Mouse (Mus musculus) neural tube, embryonic 14.5 days (tissue): ENCODE results near the gene Timeless. TPM values are rescaled to one million over a fixed set of nuclear protein-coding genes. Genes with fewer than 3 reads are reported as not detected.
A peak's percentile ranks its signal among the peaks of the same experiment; 100 is the strongest.

Experiments used
- ATAC-seq: fragments of 200-750 bp; cut with Nextera tagmentation; 2 replicates; pipeline ENCODE4 v1.8.0; 2017; ENCODE audit warnings: low read depth, mild to moderate bottlenecking, moderate TSS enrichment, moderate library complexity
- H3K27ac ChIP-seq: fragments of 300-500 bp; sonication (generic); 2 replicates; pipeline ENCODE4 v1.5.1; 2014; ENCODE audit warnings: low read depth, mild to moderate bottlenecking, control low read depth, low read length, moderate library complexity, mixed read lengths
- H3K27me3 ChIP-seq: fragments of 300-500 bp; sonication (generic); 2 replicates; pipeline ENCODE4 v1.6.1; 2014; ENCODE audit warnings: low read length; ENCODE audit not compliant: control insufficient read depth, insufficient read depth
- H3K36me3 ChIP-seq: fragments of 300-500 bp; sonication (generic); 2 replicates; pipeline ENCODE4 v1.6.1; 2014; ENCODE audit warnings: low read length, mixed read lengths; ENCODE audit not compliant: control insufficient read depth, insufficient read depth
- H3K4me1 ChIP-seq: fragments of 300-500 bp; sonication (generic); 2 replicates; pipeline ENCODE4 v1.6.1; 2014; ENCODE audit warnings: low read length; ENCODE audit not compliant: control insufficient read depth, insufficient read depth
- H3K4me2 ChIP-seq: fragments of 300-500 bp; sonication (generic); 2 replicates; pipeline ENCODE4 v1.6.1; 2014; ENCODE audit warnings: mild to moderate bottlenecking, low read depth, low read length, control low read depth
- H3K4me3 ChIP-seq: fragments of 300-500 bp; sonication (generic); 2 replicates; pipeline ENCODE4 v1.5.1; 2014; ENCODE audit warnings: low read depth, low read length, control low read depth, mixed read lengths
- H3K9ac ChIP-seq: fragments of 300-500 bp; sonication (generic); replicated peaks from 2 replicates; pipeline ENCODE4 v1.6.1; 2014; ENCODE audit warnings: low read depth, mild to moderate bottlenecking, control low read depth, low read length, mixed read lengths
- H3K9me3 ChIP-seq: fragments of 300-500 bp; sonication (generic); 2 replicates; pipeline ENCODE4 v1.6.1; 2016; ENCODE audit warnings: low read length; ENCODE audit not compliant: control insufficient read depth
- WGBS: fragments of 180-500 bp; shearing (Covaris S2); extraction: QIAGEN DNeasy Blood & Tissue Kit; methylation state at CpG from one replicate; pipeline ENCODE4 v1.1.7; 2014; 5-methylcytosine and 5-hydroxymethylcytosine counted together
- polyA plus RNA-seq: library from polyadenylated mRNA; unstranded; fragments of >200 nt; fragmentation: Nextera tagmentation; extraction: Ambion mirVana; gene quantifications from 2 replicates; pipeline ENCODE4 v1.2.1, GENCODE M21; 2014

The Timeless gene
- polyA plus RNA-seq, 1 experiment from 2014 or later: 14.6 TPM

- H3K27ac ChIP-seq: no peak overlapping the region
- no peak overlapping the region for H3K4me2 ChIP-seq
- WGBS: 65% methylated on average over 5 of the region's 5 CpGs
- no peaks in the 10 kb centered on the region for H3K4me1 ChIP-seq
- H3K9ac ChIP-seq: no peak overlapping the region
- H3K4me3 ChIP-seq: no peak overlapping the region
- no peaks in the 10 kb centered on the region for H3K36me3 ChIP-seq
- H3K27me3 ChIP-seq: no peaks in the 10 kb centered on the region
- no peaks in the 10 kb centered on the region for H3K9me3 ChIP-seq
- ATAC-seq: no peak
These were observed 6.8 kb upstream of the Timeless start for GRCm38 (mm10) chr10:128225064-128225463.

GRCm38 (mm10) chr10:128225538-128225937, 6.3 kb upstream of the Timeless start, which contains the start of gene Mip:
Gene Mip, plus strand, starts transcription at chr10:128225838.
- WGBS: 44% methylated on average over 4 of the region's 4 CpGs
- no peak within 1 kb of the TSS for H3K4me3 ChIP-seq
- H3K9me3 ChIP-seq: no peaks in the 10 kb centered on the region

GRCm38 (mm10) chr10:128227592-128227991, 4.3 kb upstream of the Timeless start:
- Histone ChIP-seq H3K27ac (no peak overlapping the region), H3K9ac (no peak overlapping the region), H3K4me2 (no peak overlapping the region), H3K36me3 (no peaks in the 10 kb centered on the region), H3K4me3 (no peak overlapping the region), H3K27me3 (no peaks in the 10 kb centered on the region), H3K4me1 (no peaks in the 10 kb centered on the region), H3K9me3 (no peaks in the 10 kb centered on the region)
- WGBS: 85% methylated on average over 9 of the region's 9 CpGs
- ATAC-seq: no peak

More at GRCm38 (mm10) chr10:128225538-128225937, 6.3 kb upstream of the Timeless start, which contains the start of gene Mip:
- Histone ChIP-seq H3K9ac (no peak within 1 kb of the TSS), H3K27ac (no peak within 1 kb of the TSS), H3K4me2 (no peak within 1 kb of the TSS), H3K4me1 (no peaks in the 10 kb centered on the region), H3K36me3 (no peaks in the 10 kb centered on the region), H3K27me3 (no peaks in the 10 kb centered on the region)
- ATAC-seq: no peak

DNA sequence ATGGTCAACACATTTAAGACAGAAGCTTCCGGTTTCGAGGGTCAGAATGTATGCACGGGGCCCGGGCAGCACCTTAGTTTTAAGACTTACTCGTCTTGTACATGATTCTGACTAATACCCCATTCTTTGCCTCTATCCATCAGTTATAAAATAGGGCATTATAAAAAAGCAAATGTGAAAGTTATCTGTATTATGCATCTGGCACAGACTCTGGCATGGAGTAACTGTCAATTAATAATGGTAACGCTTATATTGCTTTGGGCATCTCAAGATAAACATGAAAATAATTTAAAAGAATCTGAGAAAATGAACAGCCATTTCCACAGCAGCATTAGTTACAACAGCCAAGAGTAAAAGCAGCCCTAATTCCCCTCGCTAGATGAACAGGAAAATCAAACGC, 3.9 kb upstream of the Timeless start:
- Histone ChIP-seq H3K27ac (no peak overlapping the region), H3K9ac (no peak overlapping the region), H3K4me1 (0 out of 2 replicates have a peak, but pooled peaks cover 3% of the 10 kb centered on the region), H3K9me3 (no peaks in the 10 kb centered on the region), H3K4me3 (no peak overlapping the region), H3K4me2 (no peak overlapping the region), H3K27me3 (no peaks in the 10 kb centered on the region), H3K36me3 (no peaks in the 10 kb centered on the region)
- WGBS: 95% methylated on average over 8 of the region's 8 CpGs
- no peak for ATAC-seq

GRCm38 (mm10) chr10:128230582-128230981, 1.3 kb upstream of the Timeless start:
- no peaks in the 10 kb centered on the region for H3K36me3 ChIP-seq
- no peak overlapping the region for H3K4me3 ChIP-seq
- H3K27ac ChIP-seq: no peak overlapping the region
- no peak overlapping the region for H3K4me2 ChIP-seq
- H3K4me1 ChIP-seq: 0 out of 2 replicates have a peak, but pooled peaks cover 3% of the 10 kb centered on the region
- no peaks in the 10 kb centered on the region for H3K27me3 ChIP-seq
- WGBS: 79% methylated on average over 12 of the region's 12 CpGs
- H3K9me3 ChIP-seq: no peaks in the 10 kb centered on the region
- ATAC-seq: no peak
- H3K9ac ChIP-seq: no peak overlapping the region

DNA sequence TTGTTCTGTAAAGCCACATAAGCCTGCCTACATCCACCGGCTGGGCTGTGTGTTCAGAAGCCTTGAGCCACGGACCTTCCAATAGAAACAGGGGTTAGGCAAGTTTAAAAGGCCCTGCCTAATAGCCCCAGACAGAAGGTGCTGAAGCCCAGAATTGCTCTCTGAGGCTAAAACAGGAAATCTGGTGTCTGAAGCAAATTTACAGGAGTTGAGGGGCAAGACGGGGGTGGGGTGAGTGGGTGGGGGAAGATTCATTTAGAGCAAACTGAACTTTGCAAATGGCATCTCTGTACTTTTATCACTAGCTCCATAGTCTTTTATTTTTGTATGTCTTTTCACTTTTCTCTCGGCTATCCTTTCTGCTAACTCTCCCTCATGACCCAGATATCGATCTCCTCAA, 719 bp upstream of the Timeless start:
- no peaks in the 10 kb centered on the region for H3K9me3 ChIP-seq
- WGBS: 17% methylated on average over 5 of the region's 5 CpGs
- H3K36me3 ChIP-seq: no peaks in the 10 kb centered on the region
- no peaks in the 10 kb centered on the region for H3K27me3 ChIP-seq
- H3K4me2 ChIP-seq: peak overlapping the region; percentile 62; the same call in 1 of the 2 replicates
- peak overlapping the region; percentile 78; the same call in 1 of the 2 replicates for H3K4me3 ChIP-seq
- 0 out of 2 replicates have a peak, but pooled peaks cover 3% of the 10 kb centered on the region for H3K4me1 ChIP-seq
- H3K9ac ChIP-seq: no peak overlapping the region
- H3K27ac ChIP-seq: no peak overlapping the region
- ATAC-seq: no peak

- no peaks in the 10 kb centered on the region for H3K36me3 ChIP-seq
- peak overlapping the region; percentile 92 for H3K27ac ChIP-seq
- 0 out of 2 replicates have a peak, but pooled peaks have one; percentile 32 for ATAC-seq
- peak overlapping the region; percentile 62 for H3K4me2 ChIP-seq
- H3K9me3 ChIP-seq: no peaks in the 10 kb centered on the region
- no peaks in the 10 kb centered on the region for H3K27me3 ChIP-seq
- peak overlapping the region; percentile 78 for H3K4me3 ChIP-seq
- WGBS: 1% methylated on average over 14 of the region's 14 CpGs
- H3K9ac ChIP-seq: peak overlapping the region; percentile 80
- H3K4me1 ChIP-seq: 0 out of 2 replicates have a peak, but pooled peaks cover 3% of the 10 kb centered on the region
These were observed 638 bp downstream of the Timeless start for GRCm38 (mm10) chr10:128232420-128232985.

DNA sequence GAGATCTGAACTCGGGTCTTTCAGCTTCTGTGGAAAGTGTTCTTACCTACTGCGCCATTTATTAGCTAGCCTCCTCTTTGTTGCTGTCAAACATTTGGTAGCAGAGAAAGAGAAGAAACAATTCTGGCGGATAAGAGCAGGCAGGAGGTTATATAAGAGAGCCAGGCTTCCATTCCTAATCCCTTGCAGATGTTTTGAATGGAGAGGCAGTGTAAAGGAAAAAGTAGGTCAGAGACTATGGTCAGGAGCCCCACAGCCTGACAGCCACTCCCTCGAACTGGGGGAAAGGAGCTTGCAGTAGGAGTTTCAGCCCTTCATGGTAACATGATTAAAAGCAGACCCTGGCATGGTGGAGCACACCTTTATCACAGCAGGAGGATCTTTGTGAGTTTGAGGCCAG, 4.5 kb downstream of the Timeless start:
- Histone ChIP-seq H3K9me3 (no peaks in the 10 kb centered on the region), H3K36me3 (no peaks in the 10 kb centered on the region; the same call in 1 of the 2 replicates), H3K9ac (no peak overlapping the region), H3K27me3 (no peaks in the 10 kb centered on the region), H3K4me1 (0 out of 2 replicates have a peak, but pooled peaks cover 3% of the 10 kb centered on the region), H3K27ac (no peak overlapping the region), H3K4me2 (no peak overlapping the region), H3K4me3 (no peak overlapping the region)
- WGBS: 78% methylated on average over 4 of the region's 4 CpGs
- no peak for ATAC-seq

GRCm38 (mm10) chr10:128237807-128238480, 6.1 kb downstream of the Timeless start:
- Histone ChIP-seq H3K27ac (no peak overlapping the region), H3K27me3 (no peaks in the 10 kb centered on the region), H3K4me3 (no peak overlapping the region), H3K4me1 (no peaks in the 10 kb centered on the region), H3K4me2 (no peak overlapping the region), H3K9ac (no peak overlapping the region), H3K36me3 (no peaks in the 10 kb centered on the region; the same call in 1 of the 2 replicates), H3K9me3 (no peaks in the 10 kb centered on the region)
- 74% methylated on average over 15 of the region's 15 CpGs for WGBS
- no peak for ATAC-seq
